Mouse (Mus musculus) colon, adult 2 months (tissue): ENCODE results near the gene Cbx3. TPM values are rescaled to one million over a fixed set of nuclear protein-coding genes. Genes with fewer than 3 reads are reported as not detected.

Experiments
- polyA plus RNA-seq: library from polyadenylated mRNA; depleted of rRNA; stranded (reverse); fragments of >200 nt; gene quantifications from 2 replicates; pipeline ENCODE4 v1.2.3, GENCODE M21; 2012; rRNA removed

Gene Cbx3
- polyA plus RNA-seq = 3.5 and 4.2 TPM in 2 replicates

DNA sequence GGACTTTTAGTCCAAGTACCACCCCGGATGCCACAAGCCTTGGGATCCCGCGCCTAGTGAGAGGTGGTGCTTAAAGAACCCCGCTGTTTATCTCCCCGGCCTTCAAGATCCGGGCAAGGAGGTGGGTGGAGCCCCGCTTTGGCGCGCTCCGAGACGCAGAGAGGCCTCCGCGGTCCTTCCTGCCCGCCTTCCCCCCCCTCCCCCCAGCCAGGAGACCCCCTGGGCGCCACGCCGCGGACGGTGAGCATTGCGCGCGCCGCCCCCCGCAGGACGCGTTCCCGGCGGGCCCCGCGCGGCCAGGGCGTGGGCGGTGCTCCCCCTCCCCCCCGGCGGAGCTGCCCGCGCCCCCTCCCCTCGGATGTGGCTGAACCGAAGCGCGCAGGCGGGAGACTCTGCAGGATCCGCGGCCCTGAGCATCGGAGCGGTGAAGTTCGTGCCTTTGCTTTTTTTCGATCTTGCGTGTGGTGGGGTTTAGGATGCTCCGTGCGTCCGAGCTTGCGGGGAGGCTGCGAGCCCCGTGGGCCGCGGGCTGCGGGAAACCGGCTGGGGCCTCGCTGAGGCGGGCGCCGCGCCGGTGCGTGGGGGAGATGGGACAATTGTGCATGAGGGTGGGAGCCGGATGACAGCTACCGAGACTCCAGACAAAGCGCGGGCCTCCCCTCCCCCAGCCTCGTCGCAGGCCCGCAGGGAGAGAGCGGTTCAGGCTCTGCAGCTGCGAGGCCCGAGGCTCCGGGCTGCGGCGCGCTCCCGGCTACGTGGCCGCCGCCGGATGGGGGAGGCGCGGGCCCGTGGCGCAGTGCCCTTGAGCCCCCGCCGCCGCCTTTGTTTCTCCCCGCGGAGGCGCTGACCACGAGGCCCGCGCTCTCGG is at the start of gene Cbx3:
Gene Cbx3 (plus strand): TSS at position 50 of the 868 bp plus-strand sequence.

DNA sequence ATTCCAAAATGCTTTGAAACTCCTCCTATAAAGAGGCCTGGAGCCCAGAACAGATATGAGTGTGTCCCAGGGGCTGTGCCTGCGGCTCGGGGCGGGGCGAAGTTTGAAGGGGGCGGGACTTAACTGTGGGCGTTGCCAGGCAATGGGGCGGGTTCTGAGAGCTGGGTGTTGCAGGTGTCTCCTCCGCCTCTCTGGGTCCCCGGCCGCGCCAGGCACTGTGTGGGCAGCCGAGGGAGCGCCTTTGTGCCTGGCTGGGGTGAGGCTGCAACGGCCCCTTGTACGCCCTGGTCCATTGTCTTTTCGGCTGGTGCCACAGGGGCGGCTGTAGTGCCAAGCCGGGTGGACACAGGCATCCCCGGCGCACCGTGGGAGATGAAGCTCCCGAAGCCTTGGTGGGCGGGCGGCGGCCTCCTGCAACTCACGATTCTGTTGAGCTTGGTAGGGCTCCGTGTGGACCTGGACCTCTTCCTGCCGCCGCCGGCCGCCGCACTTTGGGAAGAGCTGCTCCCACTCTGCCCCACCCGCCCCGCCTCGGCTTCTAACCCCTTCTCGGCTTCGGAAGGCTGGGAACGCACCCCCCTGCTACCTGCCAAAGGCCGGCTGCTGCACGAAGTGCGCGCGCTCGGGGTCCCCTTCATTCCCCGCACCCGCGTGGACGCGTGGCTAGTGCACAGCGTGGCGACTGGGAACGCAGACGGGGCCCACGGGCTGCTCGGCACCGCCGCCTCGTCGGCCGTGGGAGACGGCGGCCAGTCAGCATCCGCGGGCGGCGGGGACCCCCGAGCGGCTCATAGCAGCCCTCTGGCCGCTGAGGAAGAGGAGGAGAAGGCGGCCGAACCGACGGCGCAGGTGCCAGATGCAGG is 37.4 kb upstream of the Cbx3 start, which contains the start of gene Nfe2l3:
Gene Nfe2l3 (plus strand): TSS at position 136 of the 863 bp plus-strand sequence.

DNA sequence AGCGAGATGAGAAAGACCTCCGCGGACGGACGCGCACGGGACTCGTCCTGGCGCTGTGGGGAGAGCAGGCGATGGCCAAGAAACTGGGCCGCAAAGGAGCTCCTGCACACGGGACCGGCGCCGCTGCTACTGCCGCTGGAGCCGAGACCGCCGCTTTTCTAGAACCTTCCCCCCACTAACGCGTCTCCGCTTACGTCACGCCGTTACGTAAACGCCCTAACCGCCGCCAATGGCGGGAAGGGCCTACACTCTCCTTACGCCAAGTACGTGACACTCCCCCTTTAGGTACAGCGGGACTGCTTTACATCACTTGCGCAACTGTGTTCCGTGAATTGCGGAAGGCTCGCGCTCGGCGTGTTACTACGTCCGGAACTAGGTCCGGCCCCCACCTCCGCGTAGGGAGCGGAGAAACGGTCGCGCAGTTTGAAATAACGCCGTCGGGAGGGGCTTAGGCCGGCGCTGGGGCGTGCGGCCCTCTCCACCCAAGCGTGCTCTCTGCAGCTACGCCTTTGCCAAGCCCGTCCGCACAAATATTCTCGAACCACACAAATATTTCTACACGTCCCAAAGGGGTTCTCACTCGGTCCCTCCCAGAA is 347 bp upstream of the Cbx3 start, which contains the start of gene Hnrnpa2b1:
Gene Hnrnpa2b1 (minus strand): TSS at position 180 of the 596 bp plus-strand sequence.

DNA sequence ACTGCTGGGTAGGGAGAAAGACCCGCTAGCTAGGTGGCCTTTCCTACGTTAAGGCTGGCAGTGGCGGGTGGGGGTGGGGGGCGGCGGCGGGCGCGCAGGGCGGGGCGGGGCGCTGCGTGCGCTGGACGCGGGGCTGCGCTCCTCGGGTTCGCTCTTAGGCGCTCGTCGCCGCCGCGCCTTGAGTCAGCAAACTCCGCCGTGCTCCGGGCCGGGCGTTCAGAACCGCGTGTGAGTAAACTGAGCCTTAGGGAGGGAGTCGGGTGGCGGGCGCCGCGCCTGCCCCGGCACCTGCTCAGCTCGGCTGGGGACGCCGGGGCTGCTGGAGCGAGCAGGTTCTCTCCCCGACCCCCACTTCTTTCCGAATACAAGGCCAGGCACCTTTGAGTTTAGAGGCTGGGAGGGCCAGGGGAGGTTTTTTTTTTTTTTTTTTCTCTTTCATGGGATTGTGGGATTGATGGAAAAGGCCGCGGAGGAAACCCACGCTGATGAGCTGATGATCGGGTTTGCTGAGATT is 53.7 kb downstream of the Cbx3 start, which contains the start of gene Snx10:
Gene Snx10 (plus strand): TSS at position 95 of the 514 bp plus-strand sequence.

Other genes with a start within 250 kb of the Cbx3 start
- 2.2 and 2.6 TPM in 2 replicates for gene Nfe2l3, start 37.7 kb upstream of the Cbx3 start, polyA plus RNA-seq
- gene Hnrnpa2b1, start 466 bp upstream of the Cbx3 start, polyA plus RNA-seq = 31.7 and 39.8 TPM in 2 replicates
- gene Snx10, start 53.5 kb downstream of the Cbx3 start, polyA plus RNA-seq = 0.67 and 1.7 TPM in 2 replicates